Mouse (Mus musculus) thymus, adult 18-20 months (tissue): Measurements from ENCODE around the gene Mmp25.
A peak's percentile ranks its signal among the peaks of the same experiment; 100 is the strongest.
"Not testable (repeated sequence)": the region's sequence is repeated elsewhere in the genome, so short reads cannot be mapped to it uniquely, and the experiment has no call there.

Experiments
- DNase-seq, 2 experiments: peaks; one replicate each; pipeline ENCODE4 v3.0.0; 2022; ENCODE audit warnings: mixed read lengths in 2 of 2

The Mmp25 gene

DNA sequence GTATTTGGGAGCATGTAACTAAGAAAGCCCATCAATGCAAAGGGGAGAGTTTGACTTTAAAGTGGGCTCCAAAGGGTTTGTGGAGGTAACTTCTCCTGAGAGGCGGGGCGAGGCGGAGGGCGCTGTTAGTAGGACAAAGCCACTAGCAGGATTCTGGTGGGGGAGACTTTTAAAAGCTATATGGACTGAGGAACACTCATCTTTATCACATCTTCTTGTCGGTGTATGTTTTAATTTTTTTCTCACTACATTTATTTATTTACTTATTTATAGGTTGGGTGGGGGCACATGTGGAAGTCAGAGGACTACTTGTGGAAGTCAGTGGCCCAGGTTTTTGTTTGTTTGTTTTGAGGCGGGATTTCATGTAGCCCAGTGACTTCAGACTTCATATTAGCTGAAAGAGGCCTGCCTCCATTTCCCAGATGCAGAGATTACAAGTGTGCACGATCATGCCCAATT lies 45.4 kb downstream of the Mmp25 start:
- DNase-seq = no peak

DNA sequence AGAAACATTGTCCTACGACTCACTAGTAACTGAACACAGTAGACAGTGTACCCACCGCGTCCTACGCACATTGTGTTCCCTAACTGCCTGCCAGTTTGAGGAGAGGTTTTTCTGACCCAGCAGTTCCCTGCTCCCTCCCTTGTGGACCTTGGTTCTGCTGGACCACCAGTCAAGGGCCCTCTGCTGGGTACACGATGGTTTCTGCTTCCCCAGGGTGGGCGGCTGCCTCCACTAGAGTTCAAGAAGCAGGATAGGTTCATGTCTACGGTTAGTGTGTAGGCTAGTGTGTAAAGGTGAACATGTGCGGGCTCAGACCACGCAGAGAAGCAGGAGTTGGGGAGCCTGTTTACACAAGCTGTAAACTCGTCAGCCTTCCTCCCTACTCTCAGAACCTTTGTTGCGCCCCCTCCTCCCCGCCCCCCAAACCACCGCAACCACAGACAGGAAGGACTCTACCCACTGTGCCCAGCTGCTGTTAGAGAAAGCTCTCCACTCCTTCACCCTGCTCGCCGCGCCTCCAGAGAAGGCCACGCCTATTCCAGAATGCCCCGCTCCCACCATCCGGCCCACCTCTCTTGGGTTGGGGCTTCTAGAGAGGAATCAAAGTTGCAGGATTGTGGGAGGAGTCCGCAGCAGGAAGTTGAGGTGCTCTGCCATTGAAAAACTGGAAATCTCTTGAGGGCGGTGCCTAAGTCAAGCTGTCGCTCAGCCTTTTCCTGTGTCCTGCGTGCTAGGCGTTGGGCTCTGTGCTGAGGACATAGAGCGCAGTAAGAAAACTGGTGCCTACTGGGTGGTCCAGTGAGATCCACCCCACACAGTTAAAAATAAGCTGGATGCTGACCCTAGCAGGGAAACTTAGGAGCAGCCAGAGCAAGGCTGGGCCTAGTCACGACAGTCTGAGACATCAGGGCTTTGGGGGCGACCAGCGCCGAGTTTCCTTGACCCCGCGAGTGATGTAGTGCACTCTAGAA lies 46.2 kb downstream of the Mmp25 start, which contains the start of gene Zfp13:
Gene Zfp13, minus strand, starts transcription at position 906 of the 971 bp plus-strand sequence.
- DNase-seq = peak; percentile 92 to 98

DNA sequence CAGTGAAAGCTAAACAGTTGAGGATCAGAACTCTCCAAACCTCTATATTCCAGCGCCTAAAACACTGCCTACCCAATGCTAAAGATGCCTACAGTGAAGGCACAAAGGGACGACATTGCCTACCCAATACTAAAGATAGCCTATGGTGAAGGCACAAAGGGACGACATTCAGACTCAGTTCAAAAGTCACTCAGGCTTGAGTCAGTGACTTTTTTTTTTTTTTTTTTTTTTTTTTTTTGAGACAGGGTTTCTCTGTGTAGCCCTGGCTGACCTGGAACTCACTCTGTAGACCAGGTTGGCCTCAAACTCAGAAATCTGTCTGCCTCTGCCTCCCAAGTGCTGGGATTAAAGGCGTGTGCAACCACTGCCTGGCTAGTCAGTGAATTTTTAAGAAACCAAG lies 49.9 kb downstream of the Mmp25 start:
- not testable (repeated sequence) for DNase-seq

DNA sequence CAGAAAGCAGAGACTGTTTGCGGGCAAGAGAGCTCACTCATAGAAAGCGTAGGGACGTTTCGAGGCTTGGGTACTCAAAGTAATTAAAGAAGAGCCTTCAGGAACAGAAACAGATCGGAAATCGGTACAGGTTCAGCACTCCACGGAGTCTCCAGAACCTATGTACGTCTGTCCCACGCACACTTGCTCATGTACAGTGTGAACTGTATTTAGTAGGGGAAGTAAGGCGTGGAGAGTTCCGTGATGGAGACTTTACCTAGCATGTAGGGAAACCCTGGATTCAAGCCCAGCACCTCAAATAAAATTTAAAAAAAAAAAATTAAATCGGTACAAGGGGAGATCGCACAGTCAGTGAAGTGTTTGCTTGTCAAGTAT lies 52.2 kb downstream of the Mmp25 start:
- no peak for DNase-seq

DNA sequence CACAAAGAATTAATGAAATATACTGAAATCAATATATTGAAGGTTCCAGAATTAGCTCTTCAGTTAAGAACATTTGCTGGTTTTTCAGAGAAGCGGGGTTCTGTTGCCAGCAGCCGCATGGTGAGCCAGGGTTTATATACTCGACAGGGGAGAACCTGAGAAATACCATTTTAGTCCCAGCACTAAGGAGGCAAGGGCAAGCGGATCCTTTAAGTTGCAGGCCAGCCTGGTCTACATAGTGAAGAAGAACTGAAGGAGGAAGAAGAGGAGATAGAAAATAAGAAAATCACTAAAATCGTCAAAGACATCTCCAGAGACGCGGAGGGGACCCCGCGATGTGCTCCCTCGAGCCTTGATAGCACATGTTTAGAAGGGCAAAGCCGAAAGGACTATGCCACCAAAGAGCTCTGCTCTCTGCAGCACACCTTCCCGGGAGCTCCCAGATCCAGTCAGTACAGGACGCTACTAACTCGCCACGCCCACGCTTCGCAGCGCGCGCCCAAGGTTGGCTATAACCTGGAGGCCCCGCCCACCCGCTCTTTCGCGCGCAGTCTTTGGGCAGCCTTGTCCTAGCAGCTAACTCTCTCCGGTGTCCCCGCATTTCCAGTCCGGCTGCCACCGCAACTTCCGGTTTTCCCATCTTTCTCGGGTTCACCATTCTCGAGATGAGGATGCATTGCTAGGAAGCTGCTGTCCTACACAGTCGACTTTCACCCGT lies 52.7 kb downstream of the Mmp25 start:
- peak; percentile 79 to 84 for DNase-seq

DNA sequence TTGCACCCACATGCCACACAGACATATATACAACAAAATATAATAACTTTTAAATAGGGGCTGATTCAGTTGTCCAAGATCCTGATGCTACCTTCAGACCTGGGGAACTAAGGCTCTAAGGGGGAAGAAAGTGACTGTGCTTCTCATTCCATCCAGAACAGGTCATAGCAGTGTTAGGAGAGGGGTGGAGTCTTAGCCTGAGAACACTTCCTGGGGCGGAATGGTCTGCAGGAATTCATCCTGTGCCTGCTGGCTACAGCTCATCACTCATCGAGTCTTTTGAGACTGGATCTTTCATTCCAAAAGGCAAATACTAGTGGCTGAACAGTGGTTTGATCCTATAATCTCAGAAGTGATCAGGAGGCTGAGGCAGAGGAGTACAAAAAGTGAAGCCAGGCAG lies 57.8 kb downstream of the Mmp25 start:
- no peak for DNase-seq

DNA sequence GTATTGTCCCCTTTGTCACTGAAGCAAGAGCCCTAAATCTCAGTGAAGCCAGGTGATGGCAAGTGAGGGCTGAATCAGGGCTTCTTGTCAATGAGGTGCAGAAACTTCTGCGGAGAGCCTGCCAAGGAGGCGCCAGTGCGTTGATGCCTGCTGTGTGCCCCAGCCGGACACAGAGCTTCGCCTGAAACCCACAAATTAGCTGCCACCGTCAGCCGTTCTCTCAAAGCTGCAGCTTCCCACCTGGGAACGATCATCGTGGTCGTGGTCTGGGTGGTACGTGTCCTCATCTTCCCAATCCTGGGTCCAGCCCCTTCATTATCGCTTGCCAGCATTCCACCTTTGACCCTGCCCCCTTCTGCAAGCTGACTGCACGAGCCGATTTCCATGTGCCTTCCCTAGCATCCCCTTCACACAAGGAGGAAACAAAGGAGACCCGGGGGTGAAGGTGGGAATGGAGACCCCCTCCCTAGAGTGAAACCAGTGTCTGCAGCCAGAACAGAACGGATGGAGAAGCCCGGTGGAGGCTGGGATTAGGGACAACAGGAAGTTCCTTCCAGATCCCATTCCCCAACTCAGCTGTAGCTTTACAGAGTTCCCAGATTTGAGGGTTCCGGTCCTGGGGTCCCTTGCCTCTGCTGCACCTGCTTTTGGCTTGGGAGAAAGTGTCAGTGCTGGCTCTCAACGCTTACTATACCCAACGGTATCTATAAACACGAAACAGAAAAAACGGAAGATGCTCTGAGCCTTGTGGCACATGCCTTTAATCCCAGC lies 59.2 kb downstream of the Mmp25 start:
- no peak for DNase-seq

DNA sequence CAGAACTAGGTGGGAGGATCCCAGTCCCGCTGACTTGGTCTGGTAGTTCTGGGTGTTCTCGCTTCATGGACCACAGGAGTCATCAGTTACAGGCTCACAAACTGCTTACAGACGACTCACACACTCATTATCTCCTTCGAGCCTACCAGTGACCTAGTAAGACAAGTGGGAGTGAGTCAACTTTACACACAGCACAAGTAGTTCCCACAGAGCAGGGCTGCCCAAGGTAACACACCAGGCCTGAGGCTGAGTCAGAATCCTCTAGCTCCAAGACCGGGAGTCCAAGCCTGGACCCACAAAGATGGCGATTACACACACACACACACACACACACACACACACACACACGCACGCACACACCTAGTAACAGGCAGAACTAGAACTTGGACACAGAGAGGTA lies 60.3 kb downstream of the Mmp25 start:
- no peak for DNase-seq
